Mouse (Mus musculus): Measurements from ENCODE around the gene Ptprt.

Ptprt gene

DNA sequence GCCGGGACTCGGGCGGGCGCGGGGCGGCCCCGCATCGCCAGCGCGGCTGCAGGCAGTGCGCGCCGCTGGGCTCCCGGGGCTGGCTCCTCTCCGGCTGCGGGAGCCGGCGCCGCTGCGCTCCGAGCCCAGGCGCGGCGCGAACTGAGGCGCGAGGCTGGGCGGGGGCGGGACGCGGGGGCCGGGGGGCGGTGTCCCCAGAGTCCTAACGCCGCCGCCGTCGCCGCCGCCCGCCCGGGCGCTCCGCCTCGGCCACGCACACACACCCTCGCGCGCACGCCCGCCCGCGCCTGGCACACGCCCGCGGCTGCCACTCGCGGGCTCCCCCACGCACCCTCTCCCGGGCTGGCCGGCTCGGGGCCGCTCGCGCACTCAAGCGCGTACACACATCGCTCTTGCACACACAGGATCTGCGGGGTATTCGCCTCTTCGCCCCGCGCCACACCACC, at the start of gene Ptprt:
Gene Ptprt (minus strand): TSS at position 207 of the 446 bp plus-strand sequence.
- DNase-seq (ENCODE audit: low spot score), result no peak

DNA sequence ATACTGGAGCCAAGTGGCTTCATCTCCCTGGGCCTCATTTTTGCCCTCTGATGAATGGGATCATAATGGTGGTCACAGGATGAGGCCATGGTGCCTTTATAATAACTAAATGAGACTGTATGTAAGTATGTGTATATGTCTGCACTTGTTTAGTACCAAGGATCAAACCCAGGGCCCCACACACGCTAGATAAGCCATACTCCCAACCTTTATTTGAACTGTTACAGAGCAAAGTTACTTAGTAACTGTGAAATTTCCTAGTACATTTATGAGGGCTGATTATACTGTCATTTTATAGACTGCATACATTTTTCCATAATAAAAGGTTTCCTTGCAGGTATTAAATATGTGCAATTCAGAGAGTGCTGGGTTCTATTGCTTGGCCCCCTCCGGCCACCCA, 49.5 kb upstream of the Ptprt start:
- no peak for DNase-seq (ENCODE audit: low spot score)

DNA sequence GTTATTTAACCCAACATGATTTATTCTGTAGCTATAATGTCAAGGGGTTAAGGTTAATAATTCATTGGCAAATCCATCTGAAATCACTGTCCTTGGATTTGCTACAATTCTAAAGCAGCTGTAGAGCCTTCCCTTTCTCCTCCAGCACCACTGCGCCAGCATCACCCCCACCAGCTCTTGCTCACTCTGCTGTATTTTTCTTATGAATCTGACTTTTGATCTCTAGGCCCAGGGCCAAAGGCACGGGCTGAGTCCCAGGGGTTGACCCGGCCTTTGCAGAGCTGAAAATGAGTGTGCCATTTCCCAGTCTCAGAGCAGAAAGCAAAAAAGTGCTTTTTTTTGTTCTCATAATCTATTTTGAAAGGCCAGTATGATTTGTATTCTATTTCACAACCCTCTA, 38.7 kb upstream of the Ptprt start:
- no peak for DNase-seq (ENCODE audit: low spot score)

DNA sequence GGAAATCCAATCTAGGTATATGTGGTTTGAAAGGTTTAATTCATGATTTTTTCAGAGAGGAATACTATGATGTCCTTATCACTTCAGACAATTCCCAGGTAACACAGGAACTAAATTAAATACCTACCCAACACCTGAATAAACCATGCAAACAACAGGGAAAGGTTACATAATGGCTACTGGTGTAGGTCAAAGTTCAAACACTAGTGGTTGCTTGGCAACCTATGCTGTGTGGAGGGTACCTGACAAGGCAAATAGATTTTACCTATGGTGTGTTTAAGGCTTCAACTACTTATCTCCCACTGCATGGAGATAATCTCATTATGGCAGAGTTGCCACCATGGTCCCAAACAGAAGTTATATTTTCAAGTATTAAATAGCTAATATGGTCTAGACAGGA, 38.1 kb upstream of the Ptprt start:
- no peak for DNase-seq (ENCODE audit: low spot score)

DNA sequence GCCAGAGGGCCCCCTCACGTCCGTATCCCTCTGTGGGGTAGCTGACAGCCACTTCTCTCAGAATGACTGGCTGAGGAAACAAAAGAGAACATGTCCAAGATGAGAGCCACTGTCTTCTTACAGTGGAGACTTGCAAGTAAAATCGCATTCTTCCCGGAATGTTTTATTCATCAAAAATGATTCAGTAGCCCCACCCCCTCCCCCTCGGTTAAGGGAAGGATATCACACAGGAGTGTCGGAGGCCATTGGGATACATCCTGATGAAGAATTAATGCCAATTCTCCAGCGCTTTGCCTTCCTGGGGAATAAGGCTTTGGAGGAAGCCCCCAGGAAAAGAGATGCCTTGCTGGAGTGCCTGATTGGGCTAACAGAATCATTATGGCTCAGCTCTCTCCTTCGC, 37.1 kb upstream of the Ptprt start:
- no peak for DNase-seq (ENCODE audit: low spot score)

DNA sequence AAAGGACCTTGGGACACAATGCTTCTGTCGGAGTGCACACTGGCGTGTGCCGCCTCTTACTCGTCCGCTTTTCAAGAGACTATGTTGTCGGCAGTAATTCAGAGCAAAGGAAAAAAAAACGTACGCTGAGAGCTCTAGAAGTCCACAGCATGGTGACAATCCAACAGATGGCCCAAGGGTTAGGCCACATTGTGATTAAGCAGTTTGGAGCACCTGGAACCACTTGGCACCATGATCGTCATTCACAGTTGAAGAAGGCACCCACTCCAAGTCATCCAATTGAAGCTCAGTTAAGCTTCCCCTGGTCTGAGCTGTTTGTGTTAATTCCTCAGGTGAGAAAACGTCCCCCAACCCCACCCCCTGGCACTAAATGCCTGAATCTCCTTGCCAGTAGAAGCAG, 36.2 kb upstream of the Ptprt start:
- no peak for DNase-seq (ENCODE audit: low spot score)

DNA sequence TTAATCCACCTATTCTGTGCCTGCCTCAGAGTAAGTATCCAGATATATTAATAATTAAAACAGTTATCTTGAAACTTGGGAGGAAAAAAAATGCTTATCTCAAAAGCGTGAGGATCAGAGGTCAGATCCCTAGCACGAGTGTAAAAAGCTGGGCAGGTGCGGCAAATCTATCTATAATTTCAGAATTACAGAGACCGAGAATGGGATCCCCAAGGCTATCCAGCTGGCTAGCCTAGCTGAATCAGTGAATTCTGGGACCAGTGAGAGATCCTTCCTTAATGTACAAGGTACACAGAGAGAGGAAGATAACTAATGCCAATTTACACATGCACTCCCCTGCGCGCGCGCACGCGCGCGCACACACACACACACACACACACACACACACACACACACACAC, 31.2 kb upstream of the Ptprt start:
- no peak for DNase-seq (ENCODE audit: low spot score)

DNA sequence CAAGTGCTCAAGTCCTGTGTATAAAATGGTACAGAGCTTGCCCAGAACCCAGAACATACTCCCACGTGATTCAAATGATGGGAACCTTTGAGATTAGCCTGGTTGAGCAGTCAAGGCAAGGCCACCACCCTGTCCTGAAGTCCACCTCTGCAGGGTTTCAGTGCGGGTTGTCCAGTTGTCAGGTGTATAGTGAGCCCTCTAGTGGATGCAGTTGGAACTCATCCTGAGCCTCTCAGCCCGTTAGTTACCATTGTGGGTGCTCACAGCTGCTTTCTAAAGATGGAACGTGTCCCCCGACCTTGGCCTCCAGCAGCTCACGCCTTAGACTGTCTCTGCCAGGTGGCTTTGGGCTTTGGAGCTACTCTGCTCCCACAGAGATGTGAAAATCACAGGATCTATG, 21.7 kb upstream of the Ptprt start:
- no peak for DNase-seq (ENCODE audit: low spot score)

DNA sequence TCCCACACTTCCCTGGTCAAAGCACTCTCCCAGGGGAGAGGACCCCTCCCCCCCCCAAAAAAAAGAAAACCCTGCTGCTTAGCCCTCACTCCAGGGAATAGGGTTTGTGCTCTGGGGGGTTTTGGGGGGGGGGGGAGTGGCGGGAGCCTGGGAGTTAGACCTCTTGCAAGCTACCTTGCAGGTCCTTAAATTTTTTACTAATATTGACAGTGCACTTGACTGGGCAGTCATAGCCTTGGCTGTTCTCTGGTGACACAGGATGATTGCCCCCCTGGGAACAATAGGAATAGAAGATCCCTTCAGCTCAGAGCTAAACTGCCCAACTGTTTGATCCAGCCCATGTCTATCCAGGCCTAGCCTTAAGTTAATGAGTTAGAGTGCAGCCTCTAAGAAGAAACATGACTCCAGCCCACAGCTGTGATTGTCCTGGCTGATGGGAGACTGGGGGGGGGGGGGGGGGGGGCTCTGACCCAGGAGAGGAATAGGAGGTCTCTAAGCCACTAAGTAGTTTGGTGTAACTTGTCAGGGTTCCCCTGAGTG, 1.6 kb upstream of the Ptprt start:
- no peak for DNase-seq (ENCODE audit: low spot score)

DNA sequence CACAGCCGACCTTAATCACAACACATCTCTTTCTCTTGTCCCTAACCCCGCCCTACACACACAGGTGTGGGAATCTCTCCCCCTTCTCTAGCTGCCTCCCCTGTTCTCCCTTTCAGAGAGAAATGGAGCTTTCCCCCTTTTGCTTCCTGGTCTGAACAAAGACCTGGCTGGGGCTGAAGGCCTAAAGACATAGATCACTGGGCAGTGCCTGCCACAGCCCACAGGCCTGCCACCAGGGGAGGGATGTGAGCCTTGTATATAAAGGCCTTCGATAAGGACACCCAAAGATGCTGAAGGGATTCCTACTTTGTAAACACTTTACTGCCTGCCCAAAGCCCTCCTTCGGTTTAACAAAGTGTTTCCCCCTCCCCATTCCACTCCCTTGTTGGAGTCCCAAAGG, 786 bp upstream of the Ptprt start:
- no peak for DNase-seq (ENCODE audit: low spot score)

DNA sequence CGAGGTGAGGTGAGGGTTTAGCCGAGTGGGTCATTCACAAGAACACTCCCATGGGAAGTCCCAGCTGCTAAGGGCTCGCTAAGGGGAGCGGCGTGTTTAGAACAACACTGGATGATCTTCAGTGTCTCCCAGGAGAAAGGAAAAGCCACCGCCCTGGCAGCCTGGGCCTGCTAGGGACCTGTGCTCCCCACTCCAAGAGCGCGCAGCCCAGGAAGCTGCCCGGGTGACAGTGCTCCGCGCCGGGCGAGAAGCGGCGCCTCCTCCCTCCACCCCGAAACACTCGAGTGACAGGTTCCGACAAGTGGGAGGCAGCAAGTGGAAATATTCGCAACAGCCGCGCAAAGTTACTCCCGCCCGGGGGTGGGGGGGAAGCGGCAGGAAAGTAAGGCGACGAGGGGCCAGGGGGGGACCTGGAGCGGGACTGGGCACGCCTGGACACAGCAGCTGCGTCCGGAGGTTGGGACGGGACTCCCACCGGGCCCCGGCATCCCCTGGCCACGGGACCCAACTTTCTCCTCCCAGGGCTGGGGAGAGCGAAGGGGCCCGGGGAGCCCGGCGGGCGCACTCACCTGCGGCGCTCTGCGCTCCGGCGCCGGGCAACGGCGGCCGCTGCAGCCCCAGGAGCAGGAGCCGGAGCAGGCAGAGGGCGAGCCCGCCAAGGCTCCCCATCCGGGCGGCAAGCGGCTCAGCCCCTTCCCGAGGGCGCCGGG, 561 bp downstream of the Ptprt start:
- DNase-seq (ENCODE audit: low spot score), result no peak

DNA sequence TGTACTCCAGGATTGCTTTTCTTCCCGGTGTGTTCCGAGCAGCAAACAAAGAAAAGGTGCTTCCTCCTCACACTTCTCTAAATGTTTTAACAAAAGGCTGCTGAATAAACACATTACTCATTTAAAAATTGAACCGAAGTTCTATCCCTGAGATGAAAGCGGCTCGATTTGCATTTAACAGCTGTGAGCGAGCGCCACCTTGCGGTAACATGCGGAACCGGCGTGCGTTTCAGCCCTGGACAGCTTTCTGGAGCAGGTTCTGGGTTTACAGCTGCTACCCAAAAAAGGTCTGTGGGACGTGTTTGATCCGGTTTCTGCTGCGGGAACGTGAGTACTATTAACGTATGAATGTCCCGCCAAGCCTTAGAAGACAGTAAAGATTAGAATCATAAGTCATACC, 1.9 kb downstream of the Ptprt start:
- DNase-seq (ENCODE audit: low spot score), result peak; percentile 24

DNA sequence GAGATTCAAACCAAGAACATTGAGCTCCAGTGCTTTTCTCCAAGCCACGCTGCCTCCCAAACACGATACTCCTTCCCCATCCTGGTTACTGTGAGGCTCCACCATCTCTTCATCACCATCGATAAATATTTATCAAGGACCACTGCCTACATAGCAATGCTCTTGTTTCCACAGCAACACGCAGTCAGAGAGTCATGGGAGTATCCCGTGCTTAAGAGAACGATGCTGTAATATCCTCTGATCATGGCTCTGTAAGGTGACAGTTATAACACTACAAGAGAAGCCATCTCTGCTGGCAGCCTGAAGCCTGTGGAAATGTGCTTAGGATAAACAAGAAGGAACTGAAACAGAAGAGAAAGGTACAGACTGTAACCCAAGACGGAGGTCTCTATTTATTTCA, 3.4 kb downstream of the Ptprt start:
- DNase-seq (ENCODE audit: low spot score), result no peak

DNA sequence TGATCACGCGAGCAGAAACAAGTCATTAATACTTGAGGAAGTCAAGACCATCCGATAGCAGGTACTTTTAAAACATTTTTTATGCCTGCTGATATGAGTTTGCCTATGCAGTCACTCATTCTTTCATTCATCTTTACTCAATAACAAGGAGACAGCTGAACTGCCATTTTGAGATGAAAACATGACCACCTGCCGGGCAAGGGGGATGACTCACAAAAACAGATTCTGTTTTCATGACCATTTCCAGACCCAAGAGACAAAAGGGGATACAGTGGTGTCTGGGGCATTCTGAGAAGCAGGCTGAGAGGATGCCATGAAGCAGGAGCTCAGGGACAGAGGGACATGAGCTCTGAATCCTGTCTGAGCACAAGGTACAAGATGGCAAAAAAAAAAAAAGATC, 6.5 kb downstream of the Ptprt start:
- DNase-seq (ENCODE audit: low spot score), result no peak

DNA sequence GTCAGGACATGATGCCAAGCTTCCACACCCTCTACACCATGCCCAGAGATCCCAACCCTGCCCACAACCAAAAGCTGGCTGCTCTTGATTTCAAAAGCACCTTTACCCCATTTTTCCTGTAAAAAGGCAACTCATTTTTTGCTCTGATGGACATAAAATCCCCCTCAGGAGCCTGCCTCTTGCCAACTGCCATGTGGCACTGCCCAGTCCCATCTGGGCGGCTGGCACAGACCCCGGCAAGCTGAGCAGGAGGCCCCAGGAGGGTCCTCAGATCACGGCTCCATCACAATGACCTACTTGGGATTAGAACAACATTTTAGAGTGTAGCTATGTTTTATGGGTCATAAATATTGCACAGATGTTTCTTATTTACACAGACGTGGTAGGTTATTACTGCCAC, 22.3 kb downstream of the Ptprt start:
- DNase-seq (ENCODE audit: low spot score), result no peak

DNA sequence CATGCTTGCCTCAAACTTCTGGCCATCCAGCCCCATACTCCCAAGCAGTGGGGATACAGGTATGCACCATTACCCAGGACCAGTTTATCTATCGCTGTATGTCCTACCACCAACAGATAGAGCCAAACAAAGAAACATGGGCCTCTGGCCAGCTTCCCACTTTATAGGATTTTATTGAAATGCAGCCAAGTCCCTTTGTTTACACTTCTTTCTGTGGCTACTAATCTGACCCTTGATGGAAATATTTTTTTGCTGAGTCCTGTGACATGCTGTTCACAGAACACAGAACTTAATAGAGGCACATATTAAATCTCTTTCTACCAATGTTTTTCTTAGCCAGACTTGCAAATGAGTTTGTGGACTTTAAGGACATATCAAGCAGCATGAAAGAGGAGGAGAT, 23.4 kb downstream of the Ptprt start:
- DNase-seq (ENCODE audit: low spot score), result no peak

DNA sequence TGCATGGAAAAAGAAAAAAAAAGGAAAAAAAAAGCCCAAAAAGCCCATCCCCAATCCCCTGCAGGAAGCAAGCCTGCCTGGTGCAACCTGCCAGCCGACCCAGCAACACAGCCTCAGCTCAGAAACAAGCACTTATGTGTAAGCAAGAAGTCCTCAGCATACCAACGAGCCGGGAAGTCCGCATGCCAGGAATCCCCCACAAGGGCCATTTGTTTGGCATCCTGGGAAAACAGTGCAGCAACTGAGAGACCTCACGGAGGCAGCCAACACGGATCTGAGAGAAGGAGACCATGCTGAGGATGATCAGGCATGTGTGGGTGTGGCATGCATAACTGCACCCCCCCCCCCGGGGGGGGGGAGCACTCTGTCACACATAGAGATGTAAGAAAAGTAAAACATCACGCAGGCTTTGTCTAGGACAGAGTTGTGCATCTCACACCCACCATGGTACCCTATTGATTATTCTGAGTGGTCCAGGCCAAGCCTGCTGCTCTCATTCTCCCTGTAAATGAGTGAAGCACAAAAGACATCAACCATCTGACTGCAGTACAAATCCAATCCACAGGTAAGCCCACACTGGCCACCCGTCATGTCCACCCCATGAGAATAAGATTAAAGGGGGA, 24.4 kb downstream of the Ptprt start:
- no peak for DNase-seq (ENCODE audit: low spot score)

DNA sequence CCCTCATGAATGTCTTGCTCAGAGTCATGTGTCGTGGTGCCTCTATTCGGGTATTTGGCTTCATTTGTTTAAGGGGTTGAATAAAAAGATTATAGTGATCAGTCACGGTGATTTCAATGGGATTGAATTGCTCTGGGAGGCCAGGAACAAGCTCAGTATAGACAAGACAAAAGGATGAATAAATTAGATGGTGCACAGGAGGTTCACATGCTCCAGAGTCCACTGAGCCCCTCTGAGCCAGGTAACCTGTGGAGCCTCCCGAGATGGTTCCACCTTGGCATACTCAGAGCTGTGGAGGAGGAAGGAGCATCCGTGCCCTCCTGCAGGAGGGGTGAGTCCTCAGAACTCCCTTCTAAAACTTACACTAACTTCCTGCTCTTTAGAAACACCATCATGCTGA, 26.0 kb downstream of the Ptprt start:
- no peak for DNase-seq (ENCODE audit: low spot score)

DNA sequence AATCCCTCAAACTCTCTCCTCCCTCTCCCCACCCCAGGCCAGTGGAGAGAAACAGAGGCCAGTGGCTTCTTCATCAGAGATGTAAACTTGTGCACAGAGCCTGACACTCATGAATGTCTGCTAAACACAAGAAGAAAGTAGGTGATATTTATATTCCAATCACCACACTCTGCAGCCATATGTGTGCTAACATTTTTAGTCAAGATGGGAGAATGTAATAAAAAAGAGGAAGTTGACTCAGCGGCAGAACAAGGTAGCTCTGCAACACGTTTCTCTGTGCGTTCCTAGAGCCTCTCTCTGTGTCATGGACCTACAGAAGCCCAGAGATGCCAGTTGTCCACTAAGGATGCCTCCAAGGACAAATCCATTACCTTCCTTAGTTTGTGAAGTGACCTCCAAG, 34.9 kb downstream of the Ptprt start:
- no peak for DNase-seq (ENCODE audit: low spot score)

DNA sequence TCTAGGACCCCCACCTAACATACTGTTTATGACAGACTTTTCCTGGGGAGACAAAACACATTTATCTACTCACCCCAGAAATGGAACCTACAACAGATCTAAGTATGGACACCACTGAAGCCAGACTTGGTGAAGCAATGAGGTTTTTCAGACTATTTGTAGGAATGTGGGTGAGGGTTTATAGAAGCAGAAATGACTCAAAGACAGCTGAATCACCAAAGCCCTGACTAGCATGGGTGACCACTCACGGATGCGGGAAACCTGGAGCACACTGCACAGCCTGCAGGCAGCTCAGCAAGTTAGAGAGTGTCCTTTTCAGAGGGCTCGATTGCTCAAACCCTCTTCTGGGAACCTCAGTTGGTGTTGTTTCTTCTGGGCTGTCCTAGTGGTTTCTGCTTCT, 36.2 kb downstream of the Ptprt start:
- no peak for DNase-seq (ENCODE audit: low spot score)

DNA sequence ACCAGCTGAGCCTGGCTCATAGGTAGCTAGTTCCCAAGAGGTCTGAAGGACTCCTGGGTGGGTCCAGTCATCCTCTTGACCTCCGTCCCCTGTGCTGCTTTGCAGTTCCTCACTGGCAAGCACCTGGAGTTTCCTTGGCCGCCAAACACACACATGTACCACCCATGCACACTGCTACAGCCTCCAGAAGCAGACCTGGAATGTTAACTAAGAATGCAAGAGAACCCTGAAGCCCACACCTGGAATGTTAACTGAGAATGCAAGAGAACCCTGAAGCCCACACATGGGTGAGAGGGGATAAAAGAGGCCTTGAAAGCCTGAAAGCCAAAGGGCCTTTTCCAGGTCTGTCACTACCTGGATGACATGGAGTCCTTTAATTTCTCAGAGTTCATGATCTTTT, 46.7 kb downstream of the Ptprt start:
- DNase-seq (ENCODE audit: low spot score), result no peak

DNA sequence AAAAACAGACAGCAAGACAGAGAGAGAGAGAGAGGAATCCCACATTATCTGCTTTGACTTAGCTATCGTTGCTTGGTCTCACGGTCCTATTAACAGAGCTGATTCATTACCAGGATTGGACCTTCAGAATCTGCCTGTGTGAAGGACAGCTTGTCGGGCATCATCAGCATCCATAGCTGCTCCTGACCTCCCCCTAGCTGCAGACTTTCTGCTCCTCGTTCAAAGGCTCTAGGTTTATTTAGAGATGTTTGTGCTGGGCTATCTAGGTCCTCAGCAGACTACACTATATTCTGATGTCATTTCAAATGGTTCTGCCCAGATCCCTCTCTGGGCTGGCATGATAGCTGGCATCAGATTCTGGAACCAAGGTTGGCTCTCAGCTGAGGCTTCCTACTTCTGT, 47.5 kb downstream of the Ptprt start:
- DNase-seq (ENCODE audit: low spot score), result no peak

DNA sequence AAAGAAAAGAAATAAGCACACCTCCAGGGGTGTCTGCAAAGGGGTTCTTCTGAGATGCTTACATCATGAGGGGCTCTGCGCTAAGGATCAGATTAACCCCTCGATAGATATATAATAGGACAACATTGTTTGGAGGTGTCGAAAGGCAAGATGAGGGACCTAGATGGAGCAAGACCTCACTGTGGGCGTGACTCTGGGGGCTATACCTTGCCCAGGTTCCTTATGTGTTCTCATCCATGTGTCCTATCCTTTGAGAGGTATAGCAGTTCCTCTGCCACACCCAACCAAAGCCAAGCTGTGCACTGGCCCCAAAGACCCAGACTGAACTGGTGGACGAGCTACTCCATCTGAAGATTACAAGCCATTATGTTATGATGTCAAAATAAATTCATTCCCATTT, 58.2 kb downstream of the Ptprt start:
- no peak for DNase-seq (ENCODE audit: low spot score)

DNA sequence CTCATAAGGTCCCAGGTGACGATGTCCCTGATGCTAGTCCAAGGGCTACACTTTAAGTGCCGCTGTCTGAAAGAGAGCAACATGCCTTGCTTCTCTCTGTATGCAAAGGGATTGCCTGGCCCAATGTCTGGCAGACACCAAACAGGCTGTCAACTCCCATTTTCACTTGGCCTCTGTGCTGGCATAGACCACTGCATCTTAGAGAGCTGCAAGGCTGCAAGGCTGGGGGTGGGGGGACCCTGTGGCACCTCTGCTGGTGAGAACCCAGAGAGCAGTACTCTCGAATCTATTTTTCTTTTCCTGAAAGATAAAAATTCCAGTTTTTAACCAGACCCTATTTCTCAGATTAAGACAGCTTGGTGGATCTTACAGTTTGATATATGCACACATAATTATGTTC, 69.6 kb downstream of the Ptprt start:
- DNase-seq (ENCODE audit: low spot score), result no peak
